Mouse (Mus musculus) embryonic facial prominence, embryonic 15.5 days (tissue): ENCODE data around the gene Tnfaip2. TPM values are rescaled to one million over a fixed set of nuclear protein-coding genes. Genes with fewer than 3 reads are reported as not detected.

ENCODE experiments used
- ATAC-seq: fragments of 200-750 bp; cut with Nextera tagmentation; 2 replicates; pipeline ENCODE4 v1.8.0; 2017; ENCODE audit warnings: low read depth, moderate TSS enrichment; ENCODE audit not compliant: insufficient number of reproducible peaks, low FRiP score, low TSS enrichment
- H3K27ac ChIP-seq: fragments of 300-500 bp; sonication (generic); replicated peaks from 2 replicates; pipeline ENCODE4 v1.5.1; 2015; ENCODE audit warnings: mild to moderate bottlenecking, inconsistent platforms
- H3K27me3 ChIP-seq: fragments of 300-500 bp; sonication (generic); 2 replicates; pipeline ENCODE4 v1.6.1; 2015; ENCODE audit warnings: inconsistent platforms
- H3K36me3 ChIP-seq: fragments of 300-500 bp; sonication (generic); 2 replicates; pipeline ENCODE4 v1.6.1; 2015; ENCODE audit warnings: mild to moderate bottlenecking, inconsistent platforms
- H3K4me1 ChIP-seq: fragments of 300-500 bp; sonication (generic); 2 replicates; pipeline ENCODE4 v1.6.1; 2015; ENCODE audit warnings: inconsistent platforms
- H3K4me2 ChIP-seq: fragments of 300-500 bp; sonication (generic); replicated peaks from 2 replicates; pipeline ENCODE4 v1.6.1; 2015; ENCODE audit warnings: mild to moderate bottlenecking, inconsistent platforms
- H3K4me3 ChIP-seq: fragments of 300-500 bp; sonication (generic); replicated peaks from 2 replicates; pipeline ENCODE4 v1.5.1; 2015; ENCODE audit warnings: mild to moderate bottlenecking, inconsistent platforms
- H3K9ac ChIP-seq: fragments of 300-500 bp; sonication (generic); 2 replicates; pipeline ENCODE4 v1.6.1; 2015; ENCODE audit warnings: inconsistent platforms
- H3K9me3 ChIP-seq: fragments of 300-500 bp; sonication (generic); replicated peaks from 2 replicates; pipeline ENCODE4 v1.6.1; 2016; ENCODE audit warnings: inconsistent platforms
- WGBS: fragments of 180-500 bp; shearing (Covaris S2); methylation state at CpG from one replicate; pipeline ENCODE4 v1.1.7; 2015; 5-methylcytosine and 5-hydroxymethylcytosine counted together
- polyA plus RNA-seq: library from polyadenylated mRNA; unstranded; fragments of >200 nt; fragmentation: Nextera tagmentation; extraction: Ambion mirVana; gene quantifications from 2 replicates; pipeline ENCODE4 v1.2.1, GENCODE M21; 2015

The Tnfaip2 gene
- polyA plus RNA-seq, 1 experiment from 2014 or later, result 17.6 TPM

- 68% methylated on average over 5 of the region's 5 CpGs for WGBS
- Histone ChIP-seq H3K4me1 (peaks cover 25% of the 10 kb centered on the region), H3K27me3 (peaks cover 23% of the 10 kb centered on the region), H3K9ac (no peak overlapping the region), H3K4me2 (no peak overlapping the region), H3K27ac (no peak overlapping the region), H3K36me3 (no peaks in the 10 kb centered on the region), H3K4me3 (no peak overlapping the region), H3K9me3 (no peaks in the 10 kb centered on the region)
- ATAC-seq, result no peak
These were observed 4.9 kb upstream of the Tnfaip2 start for GRCm38 (mm10) chr12:111437222-111437900.

- Histone ChIP-seq H3K9ac (no peak overlapping the region), H3K27me3 (peaks cover 38% of the 10 kb centered on the region), H3K4me3 (no peak overlapping the region), H3K4me1 (peaks cover 38% of the 10 kb centered on the region), H3K9me3 (no peaks in the 10 kb centered on the region), H3K27ac (no peak overlapping the region), H3K4me2 (no peak overlapping the region), H3K36me3 (no peaks in the 10 kb centered on the region)
- 79% methylated on average over 6 of the region's 6 CpGs for WGBS
- no peak for ATAC-seq
These were observed 3.4 kb upstream of the Tnfaip2 start for GRCm38 (mm10) chr12:111438850-111439249.

GRCm38 (mm10) chr12:111440701-111441373, 1.4 kb upstream of the Tnfaip2 start:
- Histone ChIP-seq H3K4me1 (peaks cover 37% of the 10 kb centered on the region), H3K4me3 (no peak overlapping the region), H3K9me3 (no peaks in the 10 kb centered on the region), H3K27ac (no peak overlapping the region), H3K4me2 (no peak overlapping the region), H3K36me3 (no peaks in the 10 kb centered on the region), H3K9ac (no peak overlapping the region), H3K27me3 (peaks cover 57% of the 10 kb centered on the region)
- no peak for ATAC-seq
- 92% methylated on average over 9 of the region's 9 CpGs for WGBS

GRCm38 (mm10) chr12:111441523-111441922, 746 bp upstream of the Tnfaip2 start:
- no peaks in the 10 kb centered on the region for H3K9me3 ChIP-seq
- no peak for ATAC-seq
- peaks cover 64% of the 10 kb centered on the region for H3K27me3 ChIP-seq
- H3K4me3 ChIP-seq, result no peak overlapping the region
- H3K4me1 ChIP-seq, result peaks cover 42% of the 10 kb centered on the region
- H3K36me3 ChIP-seq, result no peaks in the 10 kb centered on the region
- H3K27ac ChIP-seq, result no peak overlapping the region
- H3K9ac ChIP-seq, result no peak overlapping the region
- 64% methylated on average over 3 of the region's 3 CpGs for WGBS
- peak overlapping the region; percentile 81; the same call in 1 of the 2 replicates for H3K4me2 ChIP-seq

- Histone ChIP-seq H3K27me3 (peaks cover 73% of the 10 kb centered on the region), H3K9ac (no peak overlapping the region), H3K4me1 (peaks cover 41% of the 10 kb centered on the region), H3K4me3 (peak overlapping the region; percentile 40), H3K27ac (peak overlapping the region; percentile 34; the same call in 1 of the 2 replicates), H3K4me2 (peak overlapping the region; percentile 81), H3K9me3 (no peaks in the 10 kb centered on the region), H3K36me3 (no peaks in the 10 kb centered on the region)
- ATAC-seq, result no peak
- 20% methylated on average over 15 of the region's 15 CpGs for WGBS
These were observed 972 bp downstream of the Tnfaip2 start for GRCm38 (mm10) chr12:111443011-111443870.

- no peaks in the 10 kb centered on the region for H3K36me3 ChIP-seq
- no peak; the same call in 1 of the 2 replicates for ATAC-seq
- no peak overlapping the region for H3K4me2 ChIP-seq
- H3K9me3 ChIP-seq, result no peaks in the 10 kb centered on the region
- 40% methylated on average over 10 of the region's 10 CpGs for WGBS
- peak overlapping the region; percentile 40; the same call in 1 of the 2 replicates for H3K4me3 ChIP-seq
- peaks cover 80% of the 10 kb centered on the region for H3K27me3 ChIP-seq
- no peak overlapping the region for H3K9ac ChIP-seq
- peaks cover 50% of the 10 kb centered on the region for H3K4me1 ChIP-seq
- 0 out of 2 replicates have a peak overlapping the region, but pooled peaks have one; percentile 34 for H3K27ac ChIP-seq
These were observed 1.9 kb downstream of the Tnfaip2 start for GRCm38 (mm10) chr12:111443921-111444831.

GRCm38 (mm10) chr12:111445161-111445889, 3.1 kb downstream of the Tnfaip2 start:
- ATAC-seq, result no peak
- H3K27ac ChIP-seq, result no peak overlapping the region
- peaks cover 89% of the 10 kb centered on the region for H3K27me3 ChIP-seq
- peaks cover 61% of the 10 kb centered on the region for H3K4me1 ChIP-seq
- no peaks in the 10 kb centered on the region for H3K9me3 ChIP-seq
- 5% methylated on average over 52 of the region's 52 CpGs for WGBS
- H3K4me3 ChIP-seq, result peak overlapping the region; percentile 27
- H3K9ac ChIP-seq, result no peak overlapping the region
- peak overlapping the region; percentile 48 for H3K4me2 ChIP-seq
- H3K36me3 ChIP-seq, result no peaks in the 10 kb centered on the region

GRCm38 (mm10) chr12:111445890-111446613, 3.8 kb downstream of the Tnfaip2 start:
- H3K36me3 ChIP-seq, result no peaks in the 10 kb centered on the region
- peak overlapping the region; percentile 48 for H3K4me2 ChIP-seq
- H3K27ac ChIP-seq, result no peak overlapping the region
- H3K9me3 ChIP-seq, result no peaks in the 10 kb centered on the region
- H3K4me1 ChIP-seq, result peaks cover 67% of the 10 kb centered on the region
- ATAC-seq, result no peak
- H3K27me3 ChIP-seq, result peaks cover 96% of the 10 kb centered on the region
- H3K9ac ChIP-seq, result no peak overlapping the region
- peak overlapping the region; percentile 27 for H3K4me3 ChIP-seq
- WGBS, result 7% methylated on average over 27 of the region's 27 CpGs

- no peak overlapping the region for H3K27ac ChIP-seq
- H3K4me2 ChIP-seq, result no peak overlapping the region
- H3K27me3 ChIP-seq, result peaks cover 96% of the 10 kb centered on the region
- no peak for ATAC-seq
- H3K4me3 ChIP-seq, result no peak overlapping the region
- H3K9me3 ChIP-seq, result no peaks in the 10 kb centered on the region
- WGBS, result 43% methylated on average over 5 of the region's 5 CpGs
- H3K4me1 ChIP-seq, result peaks cover 64% of the 10 kb centered on the region
- no peak overlapping the region for H3K9ac ChIP-seq
- H3K36me3 ChIP-seq, result no peaks in the 10 kb centered on the region
These were observed 4.5 kb downstream of the Tnfaip2 start for GRCm38 (mm10) chr12:111446745-111447144.
